Mouse (Mus musculus) hindlimb bud, embryonic 11.5 days (tissue): ENCODE measurements at regions not wholly inside any gene's neighbourhood (a gene's known extent, or its start where the extent isn't known, plus 50 kb on each side); places are given as distances from the start of the nearest gene placed in this dataset.

Experiments used
- DNase-seq: peaks from one replicate; pipeline ENCODE4 v3.0.0-alpha.2; 2012; ENCODE audit warnings: low read depth, low spot score; ENCODE audit errors: extremely low spot score

DNA sequence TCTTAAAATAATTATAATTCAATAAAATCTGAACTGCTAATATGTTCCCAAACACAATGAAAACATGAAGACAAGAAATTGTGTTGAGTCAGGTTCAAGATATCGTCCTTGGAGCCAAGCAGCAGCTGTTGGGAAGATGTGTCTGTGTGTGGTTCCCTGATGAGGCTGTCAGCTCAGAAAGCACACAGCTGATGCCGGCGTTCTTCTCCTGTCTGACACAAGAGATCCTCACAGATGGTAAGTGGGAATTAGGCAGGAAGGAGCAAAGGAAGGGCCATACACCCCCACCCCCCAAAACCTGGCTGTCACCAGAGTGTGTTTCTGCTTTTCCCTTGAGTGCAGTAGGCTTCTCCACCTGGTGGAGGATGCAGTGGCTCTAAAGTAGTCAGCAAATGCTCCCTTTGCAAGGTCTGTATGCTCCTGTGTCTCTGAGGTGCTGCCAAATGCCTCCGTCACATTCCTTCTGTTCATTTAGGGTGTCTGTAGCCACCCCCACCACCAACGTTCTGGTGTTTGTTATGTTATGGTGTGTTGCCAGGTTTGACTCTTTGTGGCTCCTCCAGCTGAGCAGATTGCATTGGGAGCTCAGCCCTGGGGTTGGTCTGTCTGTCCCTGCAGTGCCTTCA lies 188.9 kb upstream of the Npy start:
- DNase-seq = no peak

- no peak for DNase-seq
Measured at GRCm38 (mm10) chr6:49637654-49638053, 184.9 kb upstream of the Npy start.

DNA sequence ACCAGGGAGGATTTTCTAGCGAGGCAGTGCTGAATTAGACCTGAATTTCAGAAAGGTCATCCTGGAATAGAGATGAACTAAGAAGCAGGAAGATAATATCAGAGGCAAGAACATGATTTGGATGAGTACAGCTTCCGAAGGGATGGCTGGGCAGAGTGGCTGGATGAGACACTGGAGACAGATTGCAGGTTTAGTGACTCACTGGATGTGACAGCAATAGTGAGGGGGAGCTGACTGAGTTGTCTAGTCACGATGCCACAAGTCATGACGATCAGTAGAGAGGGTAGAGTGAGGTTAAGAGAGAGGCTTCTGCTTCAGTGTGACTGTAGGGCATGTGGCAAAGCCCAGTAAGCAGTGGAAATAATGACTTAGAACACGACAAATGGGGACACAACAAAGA lies 181.3 kb upstream of the Npy start:
- no peak for DNase-seq

DNA sequence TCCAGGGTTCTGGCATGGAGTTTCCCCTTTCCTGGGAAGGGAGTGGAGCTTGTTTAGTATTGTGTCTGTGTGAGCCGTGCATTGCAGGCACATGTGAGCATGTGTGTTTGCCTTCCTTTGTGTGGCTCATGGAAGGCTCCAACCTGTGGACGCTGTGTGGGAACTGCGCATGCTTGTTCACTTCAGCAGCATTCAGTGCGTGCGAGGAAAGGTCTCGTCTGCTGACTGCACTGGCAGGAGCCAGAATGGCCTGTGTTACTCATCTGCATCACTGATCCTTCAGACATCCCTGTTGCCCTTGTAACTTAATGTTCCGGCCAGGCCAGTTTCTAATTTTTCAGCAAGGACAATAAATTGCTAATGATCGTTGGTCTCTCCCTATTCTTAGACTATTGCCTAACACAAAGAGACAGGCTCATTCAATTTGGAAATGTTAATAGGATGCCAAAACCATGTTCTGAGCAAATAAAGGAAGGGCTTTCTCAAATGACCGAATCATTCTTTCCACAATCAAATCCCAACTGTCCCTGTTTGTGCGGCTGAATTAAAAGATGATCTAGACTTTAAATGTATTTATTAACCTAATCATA lies 167.9 kb upstream of the Npy start:
- DNase-seq = no peak

DNA sequence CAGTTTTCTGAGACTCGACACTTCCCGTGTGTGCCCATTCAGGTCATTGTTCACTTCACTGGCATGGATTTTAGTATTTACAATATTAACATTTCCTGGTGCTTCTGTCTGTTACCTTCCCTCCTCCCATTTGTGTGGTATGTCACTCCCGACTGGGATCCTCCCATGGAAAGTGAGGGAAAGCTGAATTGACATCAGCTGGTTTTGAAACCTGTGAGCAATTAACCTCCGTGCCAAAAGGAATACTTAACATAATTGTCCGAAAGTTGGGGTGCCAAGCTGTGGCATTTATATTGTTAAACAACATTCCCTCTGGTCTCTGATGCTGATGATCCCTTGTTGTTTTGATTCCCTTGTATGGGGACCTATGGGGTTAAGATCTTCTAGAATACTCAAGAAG lies 167.3 kb upstream of the Npy start:
- no peak for DNase-seq

DNA sequence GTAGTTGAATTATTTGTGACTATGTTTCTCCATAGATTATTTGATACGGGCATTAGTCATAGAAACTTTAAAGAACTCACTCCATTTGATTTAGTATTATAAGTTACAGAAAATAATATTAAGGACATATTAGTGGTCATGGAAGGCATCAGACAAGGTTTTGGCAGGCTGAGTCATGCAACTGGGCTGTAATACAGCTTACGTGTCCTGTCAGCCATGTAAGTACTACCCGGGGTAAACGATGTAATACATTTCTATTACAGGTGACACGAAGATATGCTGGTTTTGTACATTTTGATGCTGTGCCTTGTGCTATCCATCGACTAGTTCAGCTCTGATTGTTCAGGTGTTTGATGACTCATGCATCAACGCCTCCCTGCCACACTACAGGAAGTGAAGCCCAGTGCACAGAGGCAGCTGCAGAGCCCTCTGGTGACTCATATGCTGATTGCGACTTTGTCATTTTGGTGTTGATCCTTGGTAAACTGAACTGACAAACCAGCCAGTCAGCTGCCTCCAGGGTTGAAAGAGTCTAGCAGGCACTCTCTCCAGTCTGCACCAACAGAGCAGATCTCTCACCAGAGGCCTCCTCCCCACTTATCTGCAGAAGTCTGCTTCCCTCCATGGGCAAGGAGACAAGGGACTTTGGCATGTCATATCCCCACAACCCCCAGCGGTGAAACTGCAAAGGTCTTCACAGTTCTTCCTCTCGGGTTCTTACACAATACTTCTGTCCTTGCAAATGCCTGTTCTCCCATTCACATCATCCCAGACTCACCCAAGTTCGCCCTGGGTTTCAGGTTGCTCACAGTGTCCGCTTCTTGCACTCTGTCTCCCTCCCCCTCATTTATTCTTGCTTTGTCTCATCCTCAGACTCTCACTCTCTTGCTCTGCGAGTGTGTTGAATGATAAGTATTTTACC lies 165.9 kb upstream of the Npy start:
- no peak for DNase-seq

- no peak for DNase-seq
Measured at GRCm38 (mm10) chr6:49657988-49658387, 164.5 kb upstream of the Npy start.

- DNase-seq = no peak
Measured at GRCm38 (mm10) chr6:49670991-49671390, 151.5 kb upstream of the Npy start.

DNA sequence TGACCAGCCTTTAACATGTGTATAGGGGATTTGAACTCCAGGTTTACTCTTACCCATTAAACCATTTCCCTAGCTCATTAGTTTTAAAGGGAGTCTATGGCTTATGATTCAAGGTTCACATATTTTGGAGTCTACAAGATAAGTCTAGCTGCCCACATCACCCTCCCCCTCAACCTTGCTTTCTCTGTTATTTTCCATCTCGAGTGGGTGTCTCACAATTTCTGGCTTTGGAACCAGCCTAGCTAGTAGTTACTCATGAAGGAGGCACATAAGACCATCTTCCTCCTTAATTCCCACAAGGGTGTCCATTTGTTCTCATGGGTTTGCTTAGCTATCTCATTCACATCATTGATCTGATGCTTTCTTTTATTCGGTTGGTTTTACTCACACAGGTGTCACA lies 150.6 kb upstream of the Npy start:
- no peak for DNase-seq

GRCm38 (mm10) chr6:49686776-49687175 lies 135.7 kb upstream of the Npy start:
- DNase-seq = no peak

- DNase-seq = no peak
Measured at GRCm38 (mm10) chr6:49692032-49692539, 130.4 kb upstream of the Npy start.

GRCm38 (mm10) chr6:49694851-49695250 lies 127.7 kb upstream of the Npy start:
- no peak for DNase-seq

DNA sequence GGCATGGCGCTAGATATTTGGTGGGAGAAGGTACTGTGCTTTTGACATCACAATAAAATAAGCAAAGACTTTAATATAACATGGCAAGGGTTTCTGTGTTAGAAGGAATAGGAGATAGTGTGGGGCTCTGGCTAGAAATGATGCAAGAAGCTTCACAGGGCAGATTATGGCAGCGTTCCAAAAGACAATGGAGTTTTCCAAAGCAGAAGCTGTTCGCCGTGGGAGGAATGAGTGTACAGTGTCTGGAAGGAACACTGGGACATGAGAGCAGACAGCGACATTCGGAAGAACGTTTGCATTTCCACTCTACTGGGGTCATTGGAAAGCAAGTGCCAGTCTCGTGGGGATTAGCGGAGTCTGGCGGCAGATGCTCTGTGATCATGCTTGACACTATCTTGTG lies 125.5 kb upstream of the Npy start:
- DNase-seq = no peak

GRCm38 (mm10) chr6:49701453-49701852 lies 121.1 kb upstream of the Npy start:
- DNase-seq = no peak

DNA sequence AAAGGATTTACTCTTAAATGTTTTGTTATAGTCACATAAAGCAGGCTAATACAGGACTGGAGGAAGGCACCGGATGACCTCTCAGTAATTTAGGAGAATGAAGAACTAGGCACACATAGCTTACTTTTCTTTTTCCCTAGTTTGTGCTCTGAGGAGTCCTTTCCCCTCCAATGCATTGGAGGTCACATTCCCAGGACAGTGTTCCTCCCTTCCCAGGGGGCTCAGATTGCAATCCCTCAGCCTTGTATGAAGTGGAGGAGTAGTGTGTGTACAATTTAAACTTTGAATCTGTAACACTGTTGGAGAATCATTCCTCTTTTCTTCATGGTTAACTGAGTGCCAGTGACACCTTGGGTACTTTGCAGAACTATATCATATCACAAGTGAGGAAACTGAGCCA lies 109.5 kb upstream of the Npy start:
- DNase-seq = no peak

- DNase-seq = no peak
Measured at GRCm38 (mm10) chr6:49716520-49716919, 106.0 kb upstream of the Npy start.

- no peak for DNase-seq
Measured at GRCm38 (mm10) chr6:49716945-49717344, 105.6 kb upstream of the Npy start.

DNA sequence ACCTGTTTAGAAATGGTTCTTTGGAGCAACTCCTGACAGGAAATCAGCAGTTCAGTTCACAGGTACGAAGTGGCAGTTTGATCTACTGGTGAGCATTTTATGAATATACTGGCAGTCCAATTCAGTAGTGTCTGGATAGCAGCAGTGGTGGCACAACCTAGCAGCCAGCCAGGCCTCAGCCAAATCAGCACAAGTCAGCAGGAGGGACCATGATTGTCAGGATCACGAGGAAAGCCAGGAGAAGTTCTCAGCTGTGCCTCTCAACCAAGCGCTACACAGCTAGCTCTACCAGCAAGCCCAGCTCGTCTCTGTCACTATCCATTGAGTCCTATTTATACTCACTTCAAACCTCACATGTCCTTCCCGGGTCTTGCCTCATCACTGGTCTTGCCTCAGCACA lies 89.3 kb upstream of the Npy start:
- no peak for DNase-seq

DNA sequence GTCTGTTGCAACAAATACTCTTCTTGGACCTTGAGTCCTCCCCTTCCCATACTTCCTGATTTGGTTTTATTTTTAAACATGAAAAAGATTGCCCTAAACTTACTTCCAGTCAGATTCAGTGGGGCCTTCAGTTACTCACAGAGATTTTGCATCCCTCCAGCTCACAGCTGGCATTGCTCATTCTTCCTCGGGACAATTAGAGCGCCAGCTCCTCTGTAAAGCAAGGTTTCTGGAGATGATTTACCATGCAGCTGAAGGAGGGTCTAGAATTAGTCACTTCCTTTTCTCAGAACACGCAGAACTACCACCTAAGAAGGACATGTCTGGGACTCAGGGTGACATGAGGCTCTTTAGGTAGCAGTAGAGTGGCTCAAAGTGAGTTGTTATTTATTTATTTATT lies 79.4 kb upstream of the Npy start:
- no peak for DNase-seq

DNA sequence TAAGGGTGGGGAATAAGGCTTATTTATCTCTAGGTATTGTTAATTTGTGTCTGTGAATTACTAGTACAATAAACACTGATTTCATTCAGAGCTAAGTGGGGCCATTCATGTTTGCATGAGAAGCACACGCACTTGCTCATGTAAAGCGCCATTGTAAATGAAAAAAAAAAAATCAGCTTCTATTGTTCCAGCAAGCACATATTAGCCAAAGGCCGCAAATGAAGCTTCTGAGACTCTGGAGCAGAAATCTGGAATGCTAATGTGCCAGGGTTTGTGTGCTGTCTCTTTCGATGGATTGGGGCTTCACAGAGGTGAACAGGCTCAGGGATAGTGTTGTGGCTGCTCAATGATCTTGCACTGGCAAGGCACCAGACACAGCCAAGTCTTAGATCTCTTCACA lies 77.2 kb upstream of the Npy start:
- DNase-seq = no peak

- no peak for DNase-seq
Measured at GRCm38 (mm10) chr6:49750544-49750943, 72.0 kb upstream of the Npy start.

GRCm38 (mm10) chr6:49759614-49760013 lies 62.9 kb upstream of the Npy start:
- DNase-seq = no peak
